Mouse (Mus musculus) testis, adult 2 months (tissue): ENCODE measurements around the gene Stfa2l1.

Experiments used
- CTCF ChIP-seq: fragments of 200-500 bp; IDR thresholded peaks from 2 replicates; pipeline ENCODE4 v1.5.1; 2012; ENCODE audit warnings: low read depth, mild to moderate bottlenecking, inconsistent platforms, low read length, moderate library complexity; ENCODE audit not compliant: control insufficient read depth, insufficient read depth, insufficient replicate concordance
- POLR2A ChIP-seq: fragments of 200-500 bp; IDR thresholded peaks from 2 replicates; pipeline ENCODE4 v1.6.1; 2012; ENCODE audit warnings: low read depth, mild to moderate bottlenecking, inconsistent platforms, low read length, moderate library complexity; ENCODE audit not compliant: control insufficient read depth

DNA sequence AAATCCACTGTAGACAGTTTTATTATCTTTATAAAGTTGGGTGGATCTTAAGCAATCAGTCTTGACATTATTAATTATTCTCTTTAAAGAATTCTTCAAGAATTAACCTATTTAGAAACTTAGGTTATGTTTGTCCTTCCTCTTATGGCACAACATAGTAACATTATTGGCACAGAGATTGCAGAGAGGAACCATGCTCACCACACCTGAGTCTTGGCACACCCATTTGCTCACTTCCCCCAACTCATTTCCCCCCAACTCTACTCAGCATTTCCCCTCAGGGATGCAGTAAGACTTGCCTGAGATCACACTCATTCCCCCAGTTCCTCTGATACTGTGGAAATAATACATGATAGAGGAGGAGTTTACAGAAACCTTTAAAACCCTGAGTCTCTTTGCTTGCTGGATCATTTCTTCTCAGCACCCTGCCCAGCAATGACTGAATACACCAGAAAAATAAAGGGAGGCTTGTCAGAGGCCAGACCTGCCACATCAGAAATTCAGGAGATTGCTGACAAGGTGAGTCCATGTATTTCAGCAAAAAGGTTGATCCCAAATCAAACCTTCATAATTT, at the start of gene Stfa2l1:
- no peak for TF ChIP-seq CTCF
- TF ChIP-seq POLR2A = no peak
